14 mouse cellular contexts compared by ENCODE assay signal in the genomic region with DNA sequence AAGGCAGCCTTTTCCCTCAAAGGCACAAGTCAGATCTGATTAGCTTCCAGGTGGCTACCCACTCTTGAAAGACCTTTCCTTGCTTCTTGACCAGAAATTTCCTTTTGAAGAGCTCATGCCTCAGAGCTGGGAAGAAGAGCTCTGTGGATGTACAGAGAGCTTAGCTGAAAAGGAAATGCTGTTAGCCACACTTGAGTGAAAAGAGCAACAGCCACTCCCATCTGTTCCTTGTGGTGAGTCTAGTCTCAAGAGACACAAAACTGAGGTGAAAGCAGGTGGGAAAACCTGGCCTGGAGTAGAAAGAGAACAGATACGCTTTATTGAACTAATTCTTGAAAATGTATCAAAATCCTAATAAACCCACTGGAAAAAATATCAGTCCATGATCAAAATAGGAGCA. TPM values are rescaled to one million over a fixed set of nuclear protein-coding genes. Genes with fewer than 3 reads are reported as not detected.
DNase-seq lines count a peak whose midpoint lies in the region; ATAC-seq lines count a peak whose summit lies in the region.
"Had no signal": no experiment of that assay in that cellular context is flagged by ENCODE, and none has a peak within 500 bp of the region (broad histone marks: within the 10 kb centered on the region; RNA-seq: fewer than 3 reads in every experiment).

No protein-coding gene starts in this region.

- H3K27ac ChIP-seq in embryonic facial prominence, embryonic 11.5 days (replicated peaks; ENCODE audit: low read depth, low read length) = no peak overlapping the region
- no peak overlapping the region for H3K27ac ChIP-seq in embryonic facial prominence, embryonic 10.5 days (replicated peaks)
- no peak overlapping the region for H3K27ac ChIP-seq in kidney, embryonic 14.5 days (ENCODE audit: low read depth, low read length)
- H3K27ac ChIP-seq: midbrain, embryonic 12.5 days; neural tube, embryonic 13.5 days had no signal

- WGBS in embryonic facial prominence, embryonic 11.5 days = 81% methylated on average over 1 of the region's 1 CpGs
- 94% methylated on average over 1 of the region's 1 CpGs for WGBS in embryonic facial prominence, embryonic 10.5 days
- WGBS in kidney, embryonic 14.5 days = 95% methylated on average over 1 of the region's 1 CpGs

- DNase-seq in embryonic facial prominence, embryonic 11.5 days (ENCODE audit: low spot score) = peak; percentile 6
- no peak for DNase-seq in embryonic facial prominence, embryonic 10.5 days (ENCODE audit: low spot score)
- DNase-seq in CD8-positive naive resting alpha-beta T cell, adult 2 months (ENCODE audit: low read depth in 2 of 2, low spot score in 2 of 2) = peak; percentile 37 to 51
- DNase-seq in naive thymus-derived CD4-positive, alpha-beta T cell, adult 2 months (ENCODE audit: low read depth) = peak; percentile 53
- peak; percentile 82 for DNase-seq in splenic B cell, adult 2 months (ENCODE audit: low read depth, low spot score)
- no peak for DNase-seq in adrenal gland, postnatal 4 days (ENCODE audit: low spot score in 2 of 2)
- DNase-seq: kidney, adult 2 months; left cerebral cortex, postnatal 4 days; right cerebral cortex, postnatal 4 days had no signal

- H3K4me3 ChIP-seq in embryonic facial prominence, embryonic 11.5 days (ENCODE audit: low read depth, low read length) = no peak overlapping the region
- H3K4me3 ChIP-seq in embryonic facial prominence, embryonic 10.5 days = no peak overlapping the region
- no peak overlapping the region for H3K4me3 ChIP-seq in kidney, embryonic 14.5 days (ENCODE audit: low read length)
- H3K4me3 ChIP-seq: midbrain, embryonic 12.5 days; neural tube, embryonic 13.5 days had no signal

- no peaks in the 10 kb centered on the region for H3K36me3 ChIP-seq in embryonic facial prominence, embryonic 11.5 days (replicated peaks; ENCODE audit: control insufficient read depth, insufficient read depth, low read depth, low read length)
- peaks cover 9% of the 10 kb centered on the region for H3K36me3 ChIP-seq in embryonic facial prominence, embryonic 10.5 days (replicated peaks)
- no peaks in the 10 kb centered on the region for H3K36me3 ChIP-seq in splenic B cell, adult 2 months (ENCODE audit: control insufficient read depth, insufficient read depth, low read length, poor library complexity, severe bottlenecking)
- H3K36me3 ChIP-seq in kidney, embryonic 14.5 days (ENCODE audit: control insufficient read depth, insufficient read depth, low read length) = no peaks in the 10 kb centered on the region
- H3K36me3 ChIP-seq: midbrain, embryonic 12.5 days; neural tube, embryonic 13.5 days had no signal

- H3K27me3 ChIP-seq in embryonic facial prominence, embryonic 11.5 days (ENCODE audit: control insufficient read depth, insufficient read depth, low read length) = no peaks in the 10 kb centered on the region
- H3K27me3 ChIP-seq in embryonic facial prominence, embryonic 10.5 days (replicated peaks; ENCODE audit: low read depth, poor library complexity, severe bottlenecking) = no peaks in the 10 kb centered on the region
- no peaks in the 10 kb centered on the region for H3K27me3 ChIP-seq in splenic B cell, adult 2 months (ENCODE audit: control insufficient read depth, insufficient read depth, low read length, poor library complexity, severe bottlenecking)
- H3K27me3 ChIP-seq in kidney, embryonic 14.5 days (ENCODE audit: control insufficient read depth, insufficient read depth, low read length) = no peaks in the 10 kb centered on the region
- H3K27me3 ChIP-seq: midbrain, embryonic 12.5 days; neural tube, embryonic 13.5 days had no signal

- no peaks in the 10 kb centered on the region for H3K9me3 ChIP-seq in embryonic facial prominence, embryonic 11.5 days (replicated peaks; ENCODE audit: control insufficient read depth, low read length)
- H3K9me3 ChIP-seq in embryonic facial prominence, embryonic 10.5 days = no peaks in the 10 kb centered on the region
- H3K9me3 ChIP-seq in kidney, embryonic 14.5 days (ENCODE audit: control insufficient read depth, low read length) = no peaks in the 10 kb centered on the region
- H3K9me3 ChIP-seq: midbrain, embryonic 12.5 days; neural tube, embryonic 13.5 days had no signal

- no peak for ATAC-seq in embryonic facial prominence, embryonic 11.5 days (replicated peaks; ENCODE audit: insufficient number of reproducible peaks, low FRiP score, low TSS enrichment, low read depth)
- ATAC-seq in kidney, embryonic 14.5 days (ENCODE audit: low FRiP score, low TSS enrichment) = no peak
- no peak for ATAC-seq in activated CD4-positive, CD25-positive, alpha-beta regulatory T cell, adult 4 months

- H3K9ac ChIP-seq in embryonic facial prominence, embryonic 11.5 days (replicated peaks; ENCODE audit: low read length) = no peak overlapping the region
- H3K9ac ChIP-seq in kidney, embryonic 14.5 days (ENCODE audit: low read depth, low read length) = no peak overlapping the region
- H3K9ac ChIP-seq: midbrain, embryonic 12.5 days; neural tube, embryonic 13.5 days had no signal

- H3K4me2 ChIP-seq in embryonic facial prominence, embryonic 11.5 days (ENCODE audit: low read depth, low read length) = no peak overlapping the region
- H3K4me2 ChIP-seq in kidney, embryonic 14.5 days (replicated peaks; ENCODE audit: low read depth, low read length) = no peak overlapping the region
- H3K4me2 ChIP-seq: heart, embryonic 11.5 days; midbrain, embryonic 12.5 days; neural tube, embryonic 13.5 days had no signal

- no peaks in the 10 kb centered on the region for H3K4me1 ChIP-seq in embryonic facial prominence, embryonic 11.5 days (ENCODE audit: control insufficient read depth, insufficient read depth, low read length)
- peaks cover 15% of the 10 kb centered on the region for H3K4me1 ChIP-seq in embryonic facial prominence, embryonic 10.5 days
- no peaks in the 10 kb centered on the region for H3K4me1 ChIP-seq in kidney, embryonic 14.5 days (ENCODE audit: control insufficient read depth, insufficient read depth, low read length)
- H3K4me1 ChIP-seq: neural tube, embryonic 13.5 days had no signal

RNA-seq across cellular contexts. Expression of a gene that starts 43.6 kb away (rescaled TPM):
- 71.1 and 77.6 TPM in 2 replicates for polyA plus RNA-seq in embryonic facial prominence, embryonic 11.5 days (2014; fragmentation: Nextera tagmentation; extraction: Ambion mirVana)
- 52.2 and 55.8 TPM in 2 replicates for polyA plus RNA-seq in embryonic facial prominence, embryonic 10.5 days (2016; fragmentation: Nextera tagmentation; extraction: Ambion mirVana)
- 72.5 and 76.9 TPM in 2 replicates for polyA plus RNA-seq in kidney, embryonic 14.5 days (2014; fragmentation: Nextera tagmentation; extraction: Ambion mirVana)
- 10 to 100 TPM; 41.3 to 45.3 TPM for total RNA-seq in adrenal gland, postnatal 4 days (2021)
- polyA plus RNA-seq in activated CD4-positive, CD25-positive, alpha-beta regulatory T cell, adult 4 months (2017; shearing (Covaris generic)) = 10 to 100 TPM; 64.6 to 69.0 TPM

Comparison
In these comparisons a context has a peak if more than half of its experiments do, and no peak if none do; other contexts are left out.
1. DNase-seq: peak in embryonic facial prominence, embryonic 11.5 days (single experiment), CD8-positive naive resting alpha-beta T cell, adult 2 months (2 of 2), naive thymus-derived CD4-positive, alpha-beta T cell, adult 2 months (single experiment) and splenic B cell, adult 2 months (single experiment); none in embryonic facial prominence, embryonic 10.5 days (single experiment) and adrenal gland, postnatal 4 days (0 of 2).